Mouse (Mus musculus): ENCODE data around the gene Tex29.

- no peak for TF ChIP-seq CTCF (IDR thresholded peaks at IDR 0.05; ENCODE audit: control insufficient read depth, insufficient read depth, low read length)
- no peak for TF ChIP-seq POLR2A (IDR thresholded peaks at IDR 0.05; ENCODE audit: borderline replicate concordance, control insufficient read depth, low read depth, low read length)
Measured at GRCm38 (mm10) chr8:11889156-11890018, 49.1 kb downstream of the Tex29 start.
